Mouse (Mus musculus): ENCODE data around the gene Tnfrsf9.

Tnfrsf9 gene

DNA sequence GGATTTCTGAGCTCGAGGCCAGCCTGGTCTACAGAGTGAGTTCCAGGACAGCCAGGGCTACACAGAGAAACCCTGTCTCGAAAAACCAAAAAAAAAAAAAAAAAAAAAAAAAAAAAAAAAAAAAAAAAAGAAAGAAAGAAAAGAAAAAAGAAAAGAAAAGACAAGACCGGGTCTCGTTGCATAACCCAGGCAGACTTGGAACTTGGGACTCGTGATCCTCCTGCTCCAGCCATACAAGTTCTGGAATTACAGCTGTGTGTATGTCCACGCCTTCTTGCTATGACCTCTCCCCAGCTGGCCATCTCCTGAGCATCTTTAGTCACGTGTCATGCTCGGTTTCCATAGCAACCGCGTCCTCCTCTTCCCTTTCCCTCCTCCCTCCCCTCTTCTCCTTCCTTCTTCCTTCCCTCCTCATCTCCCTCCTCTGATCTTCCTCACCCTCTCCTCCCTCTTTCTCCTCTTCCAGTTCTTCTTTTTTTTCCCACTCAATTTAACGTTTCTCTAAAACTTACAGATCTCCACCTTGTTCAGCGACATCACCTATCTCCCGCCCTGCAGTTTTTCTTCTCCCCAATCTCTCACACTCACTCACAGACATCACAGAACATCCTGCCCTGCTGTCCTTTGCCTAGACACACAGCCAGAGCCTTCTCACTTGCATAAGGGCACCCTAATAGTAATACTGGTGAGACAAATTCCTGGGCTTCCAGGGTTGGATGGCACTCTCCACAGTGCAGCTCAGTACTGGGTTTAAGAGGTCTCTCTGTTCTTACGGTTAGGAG, 12.8 kb downstream of the Tnfrsf9 start:
- no peak for DNase-seq (ENCODE audit: low read depth in 2 of 2, low spot score in 2 of 2)

DNA sequence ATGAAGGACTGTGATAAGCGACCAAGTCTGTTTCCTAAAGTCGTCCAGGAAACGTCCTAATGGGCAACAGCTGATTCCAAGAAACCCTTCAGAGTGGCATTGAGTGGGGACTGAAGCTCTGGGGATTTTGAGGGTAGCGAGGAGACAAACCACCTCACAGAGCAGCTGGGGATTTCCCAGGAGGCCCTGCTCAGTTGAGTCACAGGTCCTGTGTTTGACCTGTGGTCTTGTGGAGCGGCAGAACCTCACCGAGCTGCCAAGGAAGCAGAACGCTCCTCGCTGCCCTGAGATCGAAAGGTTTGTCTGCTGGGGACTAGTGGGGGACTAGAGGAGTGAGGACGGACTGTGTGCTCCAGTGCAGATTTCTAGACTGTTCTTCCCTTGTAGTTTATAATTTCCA, 13.4 kb downstream of the Tnfrsf9 start:
- DNase-seq (ENCODE audit: low read depth in 2 of 2, low spot score in 2 of 2), result no peak

DNA sequence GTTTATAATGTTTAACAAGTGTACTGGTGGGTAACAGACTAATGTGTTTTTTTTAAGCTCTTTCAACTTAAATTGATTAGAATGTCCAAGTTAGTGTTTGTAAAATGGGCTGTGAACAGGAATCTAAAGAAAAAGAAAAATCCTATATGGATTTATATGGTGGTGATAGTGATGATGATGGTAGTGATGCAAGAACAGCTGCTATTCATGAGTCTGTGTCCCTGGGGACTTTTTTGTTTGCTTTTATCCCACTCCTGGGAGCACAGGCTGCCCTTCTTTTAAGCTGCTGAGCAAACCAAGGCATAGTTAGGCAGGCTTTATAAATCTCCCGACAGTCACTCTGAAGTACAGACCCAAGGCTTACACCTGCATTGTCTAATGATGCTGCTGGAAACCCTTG, 19.1 kb downstream of the Tnfrsf9 start:
- no peak for DNase-seq (ENCODE audit: low read depth in 2 of 2, low spot score in 2 of 2)

DNA sequence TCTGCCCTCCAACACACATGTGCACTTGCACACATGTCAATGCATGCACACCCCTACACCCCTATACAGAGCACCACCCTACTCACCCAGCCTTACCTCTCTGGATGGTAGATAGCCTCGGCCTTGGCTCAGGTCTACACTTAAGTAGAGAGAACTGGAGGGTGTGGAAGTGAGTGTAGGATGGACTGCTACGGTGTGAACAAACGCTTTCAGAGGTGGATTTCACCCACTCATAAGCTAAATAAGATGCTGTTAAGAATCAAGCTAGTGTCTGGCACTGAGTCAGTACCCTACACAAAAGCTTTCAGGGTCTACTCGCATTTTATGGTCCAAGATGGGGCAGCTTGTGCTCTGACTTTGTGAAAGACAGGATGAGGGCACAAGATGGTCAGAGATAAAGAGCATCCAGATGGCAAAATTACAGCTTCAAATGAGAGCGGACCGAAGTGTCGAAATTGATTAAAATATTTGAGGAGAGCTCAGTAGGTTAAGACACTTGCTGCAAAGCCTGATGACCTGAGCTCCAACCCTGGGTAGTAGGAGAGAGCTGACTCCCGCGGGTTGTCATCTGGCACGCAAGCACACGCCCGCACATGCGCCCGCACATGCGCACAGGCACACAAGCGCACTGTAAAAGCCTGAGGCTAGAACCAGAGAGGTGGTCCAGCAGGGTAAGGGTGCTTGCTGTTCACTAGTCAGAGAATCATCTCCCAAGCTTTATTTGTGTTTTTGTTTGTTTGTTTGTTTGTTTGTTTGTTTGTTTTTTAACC, 23.1 kb downstream of the Tnfrsf9 start:
- DNase-seq (ENCODE audit: low read depth in 2 of 2, low spot score in 2 of 2), result no peak

DNA sequence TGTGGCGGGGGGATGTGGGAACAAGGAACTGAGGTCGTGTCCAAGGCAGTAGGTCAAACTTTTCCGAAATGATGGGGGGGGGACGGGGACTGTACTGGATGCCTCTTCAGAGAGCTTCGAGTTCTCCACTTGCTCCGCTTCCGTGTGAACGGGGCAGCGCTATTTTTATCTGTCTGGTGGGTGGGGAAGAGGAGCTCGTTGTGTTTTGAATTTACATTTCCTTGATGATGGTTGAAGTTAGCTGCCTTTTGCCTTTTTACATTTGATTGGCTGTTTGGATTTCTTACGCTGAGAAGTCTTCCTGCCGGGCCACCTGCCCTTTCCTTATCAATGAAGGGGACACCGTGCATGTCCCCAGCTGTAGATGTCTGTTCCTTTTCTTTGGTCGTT, 23.7 kb downstream of the Tnfrsf9 start:
- no peak for DNase-seq (ENCODE audit: low read depth in 2 of 2, low spot score in 2 of 2)

DNA sequence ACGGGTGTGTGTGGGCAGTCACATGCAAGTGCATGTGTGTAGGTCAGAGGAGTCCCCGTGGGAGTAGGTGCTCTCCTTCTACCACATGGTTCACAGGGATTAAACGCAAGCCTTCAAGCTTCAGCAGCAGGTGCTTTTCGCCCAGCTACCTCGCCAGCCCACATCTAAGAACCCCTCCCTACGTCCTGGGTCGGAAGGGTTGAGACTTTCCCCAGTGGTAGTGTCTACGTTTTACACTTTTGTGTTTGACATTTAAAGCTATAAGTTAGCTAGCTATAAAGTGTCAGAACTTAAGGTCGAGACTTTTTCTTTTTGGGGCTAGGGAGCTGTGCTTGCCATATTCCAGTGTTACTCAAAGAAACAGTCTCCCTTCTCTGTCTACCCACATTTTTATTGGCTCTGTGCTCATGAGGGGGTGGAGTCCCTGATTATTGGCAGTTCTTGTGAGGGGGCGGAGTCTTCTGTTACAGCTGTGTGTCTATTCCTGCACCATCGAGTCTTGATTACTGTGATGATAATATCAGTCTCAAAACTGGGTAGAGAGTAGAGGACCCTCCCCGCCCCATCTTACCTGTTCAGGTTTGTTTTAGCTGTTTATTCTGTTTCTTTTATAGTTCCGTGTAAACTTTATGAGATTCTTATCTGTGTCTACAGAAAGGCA, 25.8 kb downstream of the Tnfrsf9 start:
- peak; percentile 26 to 34 for DNase-seq (ENCODE audit: low read depth in 2 of 2, low spot score in 2 of 2)

DNA sequence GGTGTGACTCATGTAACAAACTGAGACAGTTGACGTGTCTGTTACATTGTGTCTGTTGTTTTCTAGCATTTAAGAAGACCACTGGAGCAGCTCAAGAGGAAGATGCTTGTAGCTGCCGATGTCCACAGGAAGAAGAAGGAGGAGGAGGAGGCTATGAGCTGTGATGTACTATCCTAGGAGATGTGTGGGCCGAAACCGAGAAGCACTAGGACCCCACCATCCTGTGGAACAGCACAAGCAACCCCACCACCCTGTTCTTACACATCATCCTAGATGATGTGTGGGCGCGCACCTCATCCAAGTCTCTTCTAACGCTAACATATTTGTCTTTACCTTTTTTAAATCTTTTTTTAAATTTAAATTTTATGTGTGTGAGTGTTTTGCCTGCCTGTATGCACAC, 30.3 kb downstream of the Tnfrsf9 start:
- no peak for DNase-seq (ENCODE audit: low read depth in 2 of 2, low spot score in 2 of 2)

DNA sequence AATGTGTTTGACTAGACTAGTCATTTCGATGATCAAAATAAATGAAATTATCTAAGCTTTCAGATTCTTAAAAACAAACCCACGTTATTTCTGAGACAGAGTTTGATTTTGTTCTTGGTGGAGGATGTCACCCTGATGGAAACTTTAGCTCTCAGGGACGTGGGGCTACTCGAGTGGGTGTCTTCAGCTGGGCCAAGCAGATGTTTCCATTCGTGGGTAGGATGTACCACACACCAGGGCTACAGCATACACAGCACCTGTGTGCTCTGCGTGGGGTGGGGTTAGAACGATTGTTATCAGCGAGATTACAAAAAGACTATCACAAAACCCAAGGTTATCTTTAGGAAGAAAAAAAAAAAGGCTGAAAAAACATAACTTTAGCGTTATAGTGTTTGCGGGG, 36.6 kb downstream of the Tnfrsf9 start:
- DNase-seq (ENCODE audit: low read depth in 2 of 2, low spot score in 2 of 2), result no peak

DNA sequence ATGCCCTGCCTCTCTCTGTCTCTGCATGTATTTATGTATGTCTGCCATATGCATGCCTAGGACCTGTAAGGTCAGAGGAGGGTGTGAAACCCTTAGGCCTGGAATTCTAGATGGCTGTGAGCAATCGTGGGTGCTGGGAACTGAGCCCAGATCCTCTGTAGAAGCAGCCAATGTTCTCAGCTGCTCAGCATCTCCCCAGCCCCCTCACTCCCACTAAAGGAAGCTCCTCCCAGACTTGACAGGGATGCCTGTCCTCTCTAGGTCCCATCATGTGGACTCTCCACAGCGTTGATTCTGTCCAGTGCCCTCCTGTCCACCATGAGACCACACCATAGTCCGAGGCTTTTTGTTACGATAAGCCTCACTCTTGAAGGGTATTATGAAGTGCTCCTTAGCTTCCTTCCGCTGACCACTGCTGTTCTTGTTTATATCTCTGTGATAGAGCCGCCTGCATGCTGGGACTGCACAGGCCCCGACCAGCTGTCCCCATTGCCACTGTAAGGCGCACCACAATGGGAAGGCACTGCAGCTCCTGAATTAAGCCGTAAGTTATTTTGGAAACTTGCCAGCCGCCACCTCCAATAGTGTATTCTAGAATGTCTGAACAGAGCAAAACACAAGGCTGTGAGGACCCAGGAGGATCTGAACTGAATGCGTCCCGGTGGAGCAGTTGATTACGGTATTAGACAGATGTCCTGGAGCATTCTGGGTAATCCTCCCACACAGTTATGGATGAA, 42.2 kb downstream of the Tnfrsf9 start:
- DNase-seq (ENCODE audit: low read depth in 2 of 2, low spot score in 2 of 2), result no peak

DNA sequence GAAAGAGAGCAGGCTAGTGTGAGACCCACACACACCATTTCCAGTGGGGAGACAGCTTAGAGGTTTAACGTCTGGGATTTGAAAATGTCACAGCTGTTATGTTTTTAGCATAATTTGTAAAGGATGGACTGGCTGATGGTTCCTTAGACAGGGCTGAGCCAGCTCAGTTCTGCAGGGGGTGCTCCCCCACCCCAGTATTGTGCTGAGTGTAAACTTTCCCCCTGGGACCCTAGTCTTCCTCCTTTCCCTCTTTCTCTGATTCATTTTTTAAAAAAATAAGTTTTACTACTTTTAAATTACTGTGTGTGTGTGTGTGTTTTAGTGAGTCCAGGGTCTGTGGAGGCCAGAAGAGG, 42.7 kb downstream of the Tnfrsf9 start:
- DNase-seq (ENCODE audit: low read depth in 2 of 2, low spot score in 2 of 2), result no peak

DNA sequence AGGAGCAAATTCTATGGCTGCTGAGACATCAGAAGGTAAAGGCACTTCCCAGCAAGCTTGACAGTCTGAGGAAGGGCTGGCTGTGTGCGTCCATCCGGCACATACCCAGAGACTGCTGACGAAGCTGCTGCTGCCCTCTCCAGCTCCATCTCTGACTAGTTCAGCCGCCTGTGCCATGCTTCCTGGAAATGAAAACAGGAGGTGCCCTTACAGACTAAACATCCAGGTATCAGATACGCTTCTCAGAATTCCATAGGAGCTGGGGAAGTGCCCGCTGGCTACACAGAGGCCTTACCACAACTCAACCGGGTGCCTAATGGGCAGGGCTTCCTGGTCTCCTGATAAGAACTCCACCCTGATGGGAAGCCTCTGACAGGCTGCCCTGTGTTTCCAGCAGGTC, 44.2 kb downstream of the Tnfrsf9 start:
- DNase-seq (ENCODE audit: low read depth in 2 of 2, low spot score in 2 of 2), result no peak

DNA sequence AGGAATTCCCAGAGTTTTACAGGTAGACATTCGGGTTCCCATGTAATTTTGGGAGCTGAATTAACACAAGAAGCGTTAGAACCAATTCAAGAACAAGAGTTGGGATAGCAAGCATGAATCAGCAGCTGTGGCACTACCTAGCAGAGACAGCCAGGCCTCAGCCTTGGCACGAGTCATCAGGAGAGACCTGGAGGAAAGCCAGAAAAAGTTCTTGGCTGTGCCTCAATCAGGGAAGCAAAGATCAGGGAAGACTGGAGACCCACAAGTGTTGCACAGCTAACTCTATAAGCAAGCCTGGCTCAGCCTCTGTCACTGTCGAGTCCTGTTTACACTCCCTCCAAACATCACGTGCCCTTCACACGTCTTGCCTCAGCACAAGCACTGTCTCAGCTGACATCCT, 47.9 kb downstream of the Tnfrsf9 start:
- no peak for DNase-seq (ENCODE audit: low read depth in 2 of 2, low spot score in 2 of 2)

DNA sequence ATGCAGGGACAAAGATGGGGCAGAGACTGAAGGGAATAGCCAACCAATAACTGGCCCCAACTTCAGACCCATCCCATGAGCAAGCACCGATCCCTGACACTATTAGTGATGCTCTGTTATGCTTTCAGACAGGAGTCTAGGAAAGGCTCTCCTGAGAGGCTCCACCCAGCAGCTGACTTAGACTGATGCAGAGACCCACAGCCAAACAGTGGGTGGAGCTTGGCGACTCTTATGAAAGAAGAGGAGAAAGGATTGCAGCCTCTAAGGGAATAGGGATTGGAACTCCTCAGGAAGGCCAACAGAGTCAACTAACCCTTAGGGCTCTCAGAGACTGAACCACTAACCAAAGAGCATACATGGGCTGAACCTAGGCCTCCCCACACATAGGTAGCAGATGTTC, 49.3 kb downstream of the Tnfrsf9 start:
- DNase-seq (ENCODE audit: low read depth in 2 of 2, low spot score in 2 of 2), result no peak

DNA sequence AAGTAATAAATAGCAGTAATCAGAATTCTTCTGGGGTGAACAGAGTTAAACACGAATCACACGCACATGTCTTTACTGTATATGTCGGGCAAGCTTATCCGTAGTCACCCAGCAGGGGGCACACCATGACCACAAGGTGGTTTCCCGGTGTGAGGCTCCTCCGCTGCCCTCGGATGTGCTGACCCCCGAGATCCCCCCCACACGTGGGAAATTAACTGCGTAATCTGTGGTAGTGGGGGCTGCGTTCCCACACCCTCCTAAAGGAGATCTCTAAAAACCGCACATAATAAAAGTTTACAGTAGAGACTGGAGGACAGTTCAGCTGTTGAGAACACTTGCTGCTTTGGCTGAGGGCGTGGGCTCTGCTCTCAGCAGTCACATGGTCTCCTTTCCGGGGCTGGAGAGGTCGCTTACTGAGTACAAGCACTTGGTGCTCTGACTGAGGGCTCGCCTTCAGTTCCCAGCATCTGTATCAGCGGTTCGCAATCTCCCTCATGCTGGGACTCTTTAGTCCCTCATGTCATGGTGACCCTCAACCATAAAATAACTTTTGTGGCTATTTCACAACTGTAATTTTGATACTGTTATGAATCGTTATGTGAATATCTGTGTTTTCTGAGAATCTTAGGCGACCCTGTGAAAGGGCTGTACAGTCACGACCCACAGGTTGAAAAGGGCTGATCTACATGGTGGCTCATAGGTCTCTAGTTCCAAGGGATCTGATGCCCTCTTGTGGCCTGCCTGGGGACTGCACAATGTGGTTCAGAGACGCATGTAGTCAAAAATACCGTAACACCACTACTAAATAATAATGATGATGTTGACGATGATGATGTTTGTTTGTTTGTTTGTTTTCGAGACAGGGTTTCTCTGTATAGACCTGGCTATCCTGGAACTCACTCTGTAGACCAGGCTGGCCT, 50.5 kb downstream of the Tnfrsf9 start:
- peak; percentile 85 to 94 for DNase-seq (ENCODE audit: low read depth in 2 of 2, low spot score in 2 of 2)

DNA sequence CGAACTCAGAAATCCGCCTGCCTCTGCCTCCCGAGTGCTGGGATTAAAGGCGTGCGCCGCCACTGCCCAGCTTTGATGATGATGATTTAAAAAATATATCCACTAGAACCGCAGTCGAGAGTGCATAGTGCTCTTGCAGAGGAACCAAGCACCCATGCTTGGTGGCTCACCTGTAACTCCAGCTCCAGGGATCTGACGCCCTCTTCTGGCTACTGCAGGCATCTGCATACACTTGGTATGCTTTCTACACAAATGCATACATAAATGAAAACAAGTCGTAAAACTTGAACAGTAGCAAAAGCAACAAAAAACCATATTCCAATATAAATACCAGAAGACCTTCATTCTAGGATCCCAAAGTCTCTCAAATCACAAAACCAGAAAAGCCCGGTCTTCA, 51.2 kb downstream of the Tnfrsf9 start:
- DNase-seq (ENCODE audit: low read depth in 2 of 2, low spot score in 2 of 2), result peak in 1 of 2 experiments; percentile 10

DNA sequence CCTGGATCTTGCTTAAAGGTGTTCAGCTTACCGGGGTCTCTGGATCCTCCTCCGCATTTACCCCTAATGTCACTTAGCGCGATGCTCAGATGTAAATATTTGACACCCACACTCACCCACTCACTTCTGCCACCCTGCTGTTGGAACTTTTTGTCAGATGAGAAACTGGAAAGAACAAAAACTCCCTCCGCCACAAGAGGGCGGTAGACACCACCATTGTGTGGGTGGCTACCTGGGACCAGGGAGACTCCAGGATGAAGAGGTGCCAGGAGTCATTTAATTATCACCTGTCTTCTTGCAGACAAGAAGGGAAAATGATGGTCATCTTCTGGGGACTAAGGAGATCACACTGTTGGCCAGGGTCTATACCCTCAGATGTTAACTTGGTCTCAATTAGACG, 52.2 kb downstream of the Tnfrsf9 start:
- peak; percentile 50 to 62 for DNase-seq (ENCODE audit: low read depth in 2 of 2, low spot score in 2 of 2)

DNA sequence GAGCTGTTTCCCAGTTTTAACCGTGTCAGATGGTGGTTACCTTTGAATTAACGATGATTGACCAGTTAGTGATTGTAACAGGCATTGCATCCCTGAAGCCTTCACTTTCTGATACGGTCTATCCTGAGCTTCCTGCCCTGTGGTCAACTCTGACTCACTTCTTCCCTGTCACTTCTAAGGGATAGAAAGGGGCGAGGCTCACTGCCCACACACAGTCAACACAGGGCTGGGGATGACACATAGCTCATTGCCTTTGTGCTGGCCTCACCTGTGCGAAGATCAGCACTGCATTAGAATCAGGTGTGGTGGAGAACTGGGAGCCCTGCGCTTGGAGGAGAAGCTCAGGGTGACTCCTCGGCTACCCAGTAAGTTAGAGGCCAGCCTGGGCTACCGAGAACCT, 54.6 kb downstream of the Tnfrsf9 start:
- DNase-seq (ENCODE audit: low read depth in 2 of 2, low spot score in 2 of 2), result no peak

DNA sequence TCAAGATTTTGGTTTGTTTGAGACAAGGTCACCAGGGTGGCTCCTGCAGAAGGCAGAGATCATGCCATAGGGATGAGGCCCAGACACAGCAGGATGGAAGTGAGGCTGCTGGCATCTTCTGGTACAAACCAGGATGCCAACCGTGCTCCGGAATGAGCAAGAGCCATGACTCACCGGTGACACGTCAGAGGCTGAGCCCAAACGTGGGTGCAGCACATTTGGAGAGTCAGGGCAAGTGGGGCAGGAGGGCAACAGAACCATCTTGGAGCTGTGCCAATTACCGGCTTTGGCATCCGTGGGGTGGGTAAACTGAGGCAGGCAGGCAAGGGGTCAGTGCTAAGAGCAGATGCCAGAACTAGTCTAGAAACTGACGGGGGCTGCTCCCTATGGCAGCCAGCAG, 58.9 kb downstream of the Tnfrsf9 start:
- no peak for DNase-seq (ENCODE audit: low read depth in 2 of 2, low spot score in 2 of 2)

DNA sequence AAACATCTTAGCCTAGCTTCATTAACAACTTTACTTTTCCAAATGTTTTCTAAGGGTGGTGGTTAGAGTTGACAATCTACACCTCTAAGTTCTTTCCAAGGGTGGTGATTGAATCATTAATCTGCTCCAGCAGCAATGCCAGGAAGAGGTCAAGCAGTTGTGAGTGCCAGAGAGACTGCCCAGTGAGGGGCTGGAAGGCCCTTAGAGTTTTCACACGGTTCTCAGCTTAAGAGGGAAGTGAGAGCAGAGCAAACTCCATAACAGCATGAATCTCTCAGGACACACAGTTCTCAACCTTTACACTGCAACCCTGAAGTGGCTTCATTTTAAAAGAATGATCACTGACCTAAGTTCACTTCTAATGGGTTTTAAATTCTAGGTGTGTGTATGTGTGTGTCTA, 60.8 kb downstream of the Tnfrsf9 start:
- DNase-seq (ENCODE audit: low read depth in 2 of 2, low spot score in 2 of 2), result no peak

DNA sequence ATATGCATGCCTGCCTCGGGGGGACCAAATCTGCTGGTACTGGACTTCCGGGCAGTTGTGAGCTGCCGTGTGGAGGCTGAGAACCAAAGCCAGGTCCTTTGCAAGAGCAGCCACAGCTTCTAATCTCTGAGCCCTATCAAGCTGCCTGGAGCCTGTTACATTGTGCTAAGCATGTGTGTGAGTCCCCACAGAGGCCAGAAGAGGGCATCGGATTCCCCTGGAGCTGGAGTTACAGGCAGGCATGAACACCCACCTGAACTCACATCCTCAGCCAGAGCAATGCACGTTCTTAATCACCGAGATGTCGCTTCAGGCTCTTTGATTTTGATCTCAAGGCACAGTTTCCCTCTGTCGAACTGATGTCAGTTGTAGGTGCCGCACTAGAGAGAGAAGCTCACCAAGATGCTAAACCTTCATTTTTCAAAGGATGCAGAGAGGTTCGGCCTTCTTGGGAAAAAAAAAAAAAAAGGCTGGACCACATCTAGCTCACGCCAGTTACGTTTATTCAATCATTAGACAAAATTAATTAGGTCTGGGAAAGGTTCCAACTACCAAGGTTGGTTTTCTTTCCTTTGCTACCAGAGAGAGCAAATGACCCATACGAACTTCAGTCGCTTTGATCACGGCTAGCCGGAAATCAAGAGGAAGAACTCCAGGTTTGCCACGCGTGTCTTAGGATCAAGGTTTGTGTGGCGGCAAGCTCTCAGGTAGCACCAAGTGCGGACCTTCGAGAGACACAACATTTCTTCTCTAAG, 64.0 kb downstream of the Tnfrsf9 start:
- no peak for DNase-seq (ENCODE audit: low read depth in 2 of 2, low spot score in 2 of 2)

Measured in CD8-positive naive resting alpha-beta T cell, adult 2 months (primary cell).